Mouse (Mus musculus) intestine, embryonic 14.5 days (tissue): ENCODE data around the gene Cbln1. TPM values are rescaled to one million over a fixed set of nuclear protein-coding genes. Genes with fewer than 3 reads are reported as not detected.

Experiments used
- ATAC-seq: fragments of 200-750 bp; cut with Nextera tagmentation; replicated peaks from 2 replicates; pipeline ENCODE4 v1.8.0; 2017; ENCODE audit warnings: low read depth, moderate number of reproducible peaks, moderate TSS enrichment, moderate library complexity; ENCODE audit not compliant: low FRiP score, low TSS enrichment
- DNase-seq: peaks from one replicate; pipeline ENCODE4 v3.0.0-alpha.2; 2018; ENCODE audit warnings: low spot score
- H3K27ac ChIP-seq: fragments of 300-500 bp; sonication (generic); 2 replicates; pipeline ENCODE4 v1.5.1; 2014; ENCODE audit warnings: low read depth, mild to moderate bottlenecking, control low read depth
- H3K27me3 ChIP-seq: fragments of 300-500 bp; sonication (generic); replicated peaks from 2 replicates; pipeline ENCODE4 v1.6.1; 2014; ENCODE audit warnings: low read length, control low read depth; ENCODE audit not compliant: control insufficient read depth, insufficient read depth
- H3K36me3 ChIP-seq: fragments of 300-500 bp; sonication (generic); 2 replicates; pipeline ENCODE4 v1.6.1; 2014; ENCODE audit warnings: low read length, control low read depth; ENCODE audit not compliant: control insufficient read depth, insufficient read depth
- H3K4me1 ChIP-seq: fragments of 300-500 bp; sonication (generic); replicated peaks from 2 replicates; pipeline ENCODE4 v1.6.1; 2014; ENCODE audit warnings: low read length, control low read depth, mixed read lengths; ENCODE audit not compliant: control insufficient read depth, insufficient read depth
- H3K4me2 ChIP-seq: fragments of 300-500 bp; sonication (generic); 2 replicates; pipeline ENCODE4 v1.6.1; 2014; ENCODE audit warnings: low read length
- H3K4me3 ChIP-seq: fragments of 300-500 bp; sonication (generic); 2 replicates; pipeline ENCODE4 v1.5.1; 2014; ENCODE audit warnings: low read depth, low read length, control low read depth, mixed read lengths
- H3K9ac ChIP-seq: fragments of 300-500 bp; sonication (generic); 2 replicates; pipeline ENCODE4 v1.6.1; 2014; ENCODE audit warnings: mild to moderate bottlenecking, low read length
- H3K9me3 ChIP-seq: fragments of 300-500 bp; sonication (generic); 2 replicates; pipeline ENCODE4 v1.6.1; 2016; ENCODE audit warnings: low read length, control low read depth; ENCODE audit not compliant: control insufficient read depth
- WGBS: fragments of 180-500 bp; shearing (Covaris S2); extraction: QIAGEN DNeasy Blood & Tissue Kit; methylation state at CpG from one replicate; pipeline ENCODE4 v1.1.7; 2014; 5-methylcytosine and 5-hydroxymethylcytosine counted together
- polyA plus RNA-seq: library from polyadenylated mRNA; unstranded; fragments of >200 nt; fragmentation: Nextera tagmentation; extraction: Ambion mirVana; gene quantifications from 2 replicates; pipeline ENCODE4 v1.2.1, GENCODE M21; 2014

Gene Cbln1
- polyA plus RNA-seq, 1 experiment from 2014 or later = 0.26 TPM

GRCm38 (mm10) chr8:87427188-87427587 lies 45.2 kb downstream of the Cbln1 start:
- Histone ChIP-seq H3K27me3 (no peaks in the 10 kb centered on the region), H3K4me1 (no peaks in the 10 kb centered on the region), H3K9ac (no peak overlapping the region), H3K27ac (no peak overlapping the region), H3K4me2 (no peak overlapping the region), H3K4me3 (no peak overlapping the region), H3K9me3 (no peaks in the 10 kb centered on the region), H3K36me3 (no peaks in the 10 kb centered on the region)
- DNase-seq (no peak), ATAC-seq (no peak)

- DNase-seq (no peak), ATAC-seq (no peak)
- Histone ChIP-seq H3K27me3 (no peaks in the 10 kb centered on the region), H3K9me3 (no peaks in the 10 kb centered on the region), H3K27ac (no peak overlapping the region), H3K4me3 (no peak overlapping the region), H3K9ac (no peak overlapping the region), H3K4me2 (no peak overlapping the region), H3K36me3 (no peaks in the 10 kb centered on the region), H3K4me1 (no peaks in the 10 kb centered on the region)
- 62% methylated on average over 5 of the region's 5 CpGs for WGBS
Observed at GRCm38 (mm10) chr8:87424706-87425105, 47.7 kb downstream of the Cbln1 start.

- Histone ChIP-seq H3K9me3 (no peaks in the 10 kb centered on the region), H3K4me2 (no peak overlapping the region), H3K4me3 (no peak overlapping the region), H3K4me1 (no peaks in the 10 kb centered on the region), H3K36me3 (no peaks in the 10 kb centered on the region), H3K27me3 (no peaks in the 10 kb centered on the region), H3K9ac (no peak overlapping the region), H3K27ac (no peak overlapping the region)
- DNase-seq (no peak), ATAC-seq (no peak)
- whole genome bisulfite sequencing = 64% methylated on average over 8 of the region's 8 CpGs
Observed at GRCm38 (mm10) chr8:87421697-87422096, 50.7 kb downstream of the Cbln1 start.

Other genes with a start within 250 kb of the Cbln1 start
- gene 4933402J07Rik, start 91.2 kb upstream of the Cbln1 start, polyA plus RNA-seq = not detected in 2 replicates